Mouse (Mus musculus) myocyte (in vitro differentiated cells): ENCODE measurements around the gene Pde1c. TPM values are rescaled to one million over a fixed set of nuclear protein-coding genes. Genes with fewer than 3 reads are reported as not detected.

ENCODE experiments used
- H3K27me3 ChIP-seq: one replicate; pipeline ENCODE4 v1.6.1; 2011; ENCODE audit not compliant: control insufficient read depth, insufficient read depth, insufficient read length
- H3K36me3 ChIP-seq: one replicate; pipeline ENCODE4 v1.6.1; 2011; ENCODE audit not compliant: control insufficient read depth, insufficient read depth
- H3K4me2 ChIP-seq: one replicate; pipeline ENCODE4 v1.6.1; 2011; ENCODE audit warnings: low read depth, control low read depth
- H3K4me3 ChIP-seq: one replicate; pipeline ENCODE4 v1.5.1; 2011; ENCODE audit warnings: mild to moderate bottlenecking, control low read depth, moderate library complexity
- H3K79me2 ChIP-seq: one replicate; pipeline ENCODE4 v1.6.1; 2011; ENCODE audit not compliant: control insufficient read depth, insufficient read depth
- H3ac ChIP-seq: one replicate; pipeline ENCODE4 v1.6.1; 2011; ENCODE audit not compliant: control insufficient read depth, insufficient read length
- CEBPB ChIP-seq: IDR thresholded peaks from 2 replicates; pipeline ENCODE4 v1.6.1; 2011; ENCODE audit warnings: mild to moderate bottlenecking, moderate library complexity; ENCODE audit not compliant: poor library complexity, insufficient read depth, severe bottlenecking
- E2F4 ChIP-seq: IDR thresholded peaks from one replicate; pipeline ENCODE4 v1.6.1; 2011; ENCODE audit warnings: mild to moderate bottlenecking, control low read depth, moderate library complexity; ENCODE audit not compliant: insufficient read depth
- MAX ChIP-seq: IDR thresholded peaks from one replicate; pipeline ENCODE4 v1.6.1; 2011; ENCODE audit warnings: low read depth, mild to moderate bottlenecking, control low read depth
- MYOD1 ChIP-seq, 3 experiments: IDR thresholded peaks; one replicate each; pipeline ENCODE4 v1.6.1; 2011; ENCODE audit warnings: control low read depth in 2 of 3, low read depth in 2 of 3, mild to moderate bottlenecking in 2 of 3, moderate library complexity in 1 of 3; ENCODE audit not compliant: insufficient read length in 2 of 3, control insufficient read depth in 1 of 3
- MYOG ChIP-seq, 3 experiments: IDR thresholded peaks; one replicate each; pipeline ENCODE4 v1.6.1; 2011; ENCODE audit warnings: control low read depth in 2 of 3, low read depth in 2 of 3, mild to moderate bottlenecking in 2 of 3; ENCODE audit not compliant: insufficient read length in 2 of 3, control insufficient read depth in 1 of 3, insufficient read depth in 1 of 3
- POLR2A ChIP-seq: IDR thresholded peaks from one replicate; pipeline ENCODE4 v1.6.1; 2011; ENCODE audit warnings: low read depth, mild to moderate bottlenecking, control low read depth, moderate library complexity; ENCODE audit not compliant: insufficient read length
- POLR2AphosphoS2 ChIP-seq: IDR thresholded peaks from one replicate; pipeline ENCODE4 v1.6.1; 2011; ENCODE audit warnings: low read depth, control low read depth; ENCODE audit not compliant: insufficient read length
- REST ChIP-seq: IDR thresholded peaks from one replicate; pipeline ENCODE4 v1.6.1; 2011; ENCODE audit warnings: mild to moderate bottlenecking, control low read depth, moderate library complexity; ENCODE audit not compliant: insufficient read depth, insufficient read length
- SRF ChIP-seq: IDR thresholded peaks from one replicate; pipeline ENCODE4 v1.6.1; 2011; ENCODE audit warnings: low read depth; ENCODE audit not compliant: control insufficient read depth, insufficient read length
- TCF12 ChIP-seq: IDR thresholded peaks from one replicate; pipeline ENCODE4 v1.6.1; 2011; ENCODE audit warnings: mild to moderate bottlenecking, control low read depth; ENCODE audit not compliant: poor library complexity, insufficient read depth, severe bottlenecking
- TCF3 ChIP-seq: IDR thresholded peaks from one replicate; pipeline ENCODE4 v1.6.1; 2011; ENCODE audit warnings: low read depth, control low read depth; ENCODE audit not compliant: insufficient read length
- USF1 ChIP-seq: IDR thresholded peaks from one replicate; pipeline ENCODE4 v1.6.1; 2011; ENCODE audit warnings: low read depth, mild to moderate bottlenecking, control low read depth, moderate library complexity
- polyA plus RNA-seq: library from polyadenylated mRNA; unstranded; fragments of >200 nt; fragmentation: generic; extraction: Trizol; gene quantifications from one replicate; pipeline ENCODE4 v1.2.1, GENCODE M21; 2012; ENCODE audit warnings: missing spikeins

The Pde1c gene
- polyA plus RNA-seq, 1 experiment = 0.41 TPM

DNA sequence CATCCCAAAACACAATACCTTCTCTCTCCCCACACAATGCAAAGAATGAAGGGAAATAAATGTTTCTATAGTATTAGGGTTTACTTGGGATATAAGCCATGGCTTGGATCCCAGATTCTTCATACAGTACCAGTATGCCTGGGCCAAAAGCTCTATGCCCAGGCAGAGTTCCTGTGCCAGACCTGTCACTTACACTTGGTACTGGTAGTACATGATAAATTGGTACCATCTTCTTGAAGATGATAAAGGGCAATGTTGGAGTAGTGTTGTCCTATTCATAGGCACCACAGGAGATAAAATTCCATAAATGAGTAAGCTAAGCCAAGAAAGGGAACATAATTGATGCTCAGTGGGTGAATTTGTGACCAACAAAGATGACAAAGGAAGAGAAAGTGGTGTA is 258.6 kb downstream of the Pde1c start:
- TF ChIP-seq TCF12 = no peak
- no peak for TF ChIP-seq MYOG (IDR thresholded peaks at IDR 0.05; ENCODE audit: control insufficient read depth in 1 of 3, insufficient read depth in 1 of 3, insufficient read length in 2 of 3, low read depth in 2 of 3)
- no peak for TF ChIP-seq REST
- no peak for TF ChIP-seq TCF3
- no peak for TF ChIP-seq MYOD1 (IDR thresholded peaks at IDR 0.05; ENCODE audit: control insufficient read depth in 1 of 3, insufficient read length in 2 of 3, low read depth in 2 of 3)
- TF ChIP-seq USF1 = no peak
- Histone ChIP-seq H3K27me3 (no peaks in the 10 kb centered on the region), H3ac (no peak overlapping the region), H3K36me3 (no peaks in the 10 kb centered on the region), H3K79me2 (no peaks in the 10 kb centered on the region), H3K4me3 (no peak overlapping the region), H3K4me2 (no peak overlapping the region)

DNA sequence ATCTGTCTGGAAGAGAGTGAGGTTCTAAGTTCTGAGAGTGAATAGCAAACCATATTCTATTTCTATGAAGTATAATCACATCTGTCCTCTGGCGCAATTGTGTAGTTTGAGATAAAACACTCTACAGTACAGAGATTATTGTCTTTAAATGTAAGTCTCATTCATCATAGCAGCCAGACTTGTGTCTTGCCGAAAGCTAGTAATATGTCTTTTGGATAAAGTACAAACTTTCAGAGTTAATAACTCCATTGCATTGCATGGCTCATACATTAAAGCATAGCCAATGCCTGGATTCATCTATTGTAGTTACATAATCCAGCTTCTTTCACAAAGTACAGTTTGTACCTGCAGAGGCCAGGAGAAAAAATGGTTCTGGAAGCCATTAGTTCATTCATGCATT is 262.8 kb downstream of the Pde1c start:
- Histone ChIP-seq H3ac (no peak overlapping the region), H3K27me3 (no peaks in the 10 kb centered on the region), H3K36me3 (no peaks in the 10 kb centered on the region), H3K4me2 (no peak overlapping the region), H3K79me2 (no peaks in the 10 kb centered on the region), H3K4me3 (no peak overlapping the region)
- TF ChIP-seq USF1 (no peak), MYOD1 (IDR thresholded peaks at IDR 0.05; ENCODE audit: control insufficient read depth in 1 of 3, insufficient read length in 2 of 3, low read depth in 2 of 3) (no peak), MAX (no peak)

DNA sequence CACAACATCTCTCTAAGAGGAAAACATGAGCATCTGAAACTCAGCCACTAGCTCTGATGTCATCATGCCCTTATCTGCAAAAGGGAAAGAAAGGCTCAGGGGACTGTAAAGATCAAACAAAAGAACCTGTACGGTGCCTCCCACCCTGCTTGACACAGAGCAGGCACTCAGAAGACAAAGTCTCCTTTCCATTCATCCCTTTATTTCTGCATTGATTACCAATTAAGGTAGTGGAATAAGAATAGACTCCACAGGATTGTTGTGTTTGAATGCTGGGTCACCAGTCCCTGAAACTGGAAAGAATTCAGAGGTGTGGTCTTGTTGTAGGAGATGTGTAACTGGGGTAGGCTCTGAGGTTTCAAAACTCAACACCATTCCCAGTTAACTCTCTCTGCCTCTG is 276.7 kb downstream of the Pde1c start:
- no peaks in the 10 kb centered on the region for H3K36me3 ChIP-seq
- H3K4me2 ChIP-seq = no peak overlapping the region
- no peak for TF ChIP-seq TCF12
- TF ChIP-seq MAX = no peak
- TF ChIP-seq MYOD1 (IDR thresholded peaks at IDR 0.05; ENCODE audit: control insufficient read depth in 1 of 3, insufficient read length in 2 of 3, low read depth in 2 of 3) = no peak
- TF ChIP-seq REST = no peak
- no peak for TF ChIP-seq POLR2AphosphoS2
- no peak for TF ChIP-seq CEBPB
- no peak for TF ChIP-seq MYOG (IDR thresholded peaks at IDR 0.05; ENCODE audit: control insufficient read depth in 1 of 3, insufficient read depth in 1 of 3, insufficient read length in 2 of 3, low read depth in 2 of 3)
- TF ChIP-seq E2F4 = no peak
- no peak for TF ChIP-seq USF1
- TF ChIP-seq SRF = no peak
- TF ChIP-seq POLR2A = no peak
- no peak for TF ChIP-seq TCF3
- no peaks in the 10 kb centered on the region for H3K27me3 ChIP-seq
- no peaks in the 10 kb centered on the region for H3K79me2 ChIP-seq
- H3ac ChIP-seq = no peak overlapping the region
- no peak overlapping the region for H3K4me3 ChIP-seq

DNA sequence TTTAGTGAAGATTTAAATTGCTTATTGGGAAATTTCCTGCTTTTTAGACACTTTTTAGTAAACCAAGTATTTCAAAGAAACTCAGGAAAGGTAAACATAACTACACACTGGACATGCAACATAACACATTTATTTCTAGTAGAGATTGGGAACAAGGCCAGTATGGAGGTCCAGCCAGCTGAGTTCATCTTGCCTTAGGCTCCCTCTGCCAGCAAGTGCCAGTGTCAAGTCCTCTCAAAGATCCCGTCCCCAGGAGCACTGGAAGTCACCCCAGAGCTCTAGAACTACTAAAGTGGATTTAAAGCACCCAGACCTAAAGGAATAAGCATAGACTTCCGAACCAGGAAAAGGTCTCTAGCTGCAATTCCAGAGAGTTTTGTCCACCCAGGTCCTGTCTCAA is 279.6 kb downstream of the Pde1c start:
- no peak for TF ChIP-seq E2F4
- no peak for TF ChIP-seq REST
- TF ChIP-seq TCF12 = no peak
- no peak for TF ChIP-seq USF1
- TF ChIP-seq POLR2A = no peak
- no peak for TF ChIP-seq CEBPB
- no peak for TF ChIP-seq POLR2AphosphoS2
- no peak for TF ChIP-seq MAX
- TF ChIP-seq TCF3 = no peak
- TF ChIP-seq SRF = no peak
- no peak for TF ChIP-seq MYOG (IDR thresholded peaks at IDR 0.05; ENCODE audit: control insufficient read depth in 1 of 3, insufficient read depth in 1 of 3, insufficient read length in 2 of 3, low read depth in 2 of 3)
- TF ChIP-seq MYOD1 (IDR thresholded peaks at IDR 0.05; ENCODE audit: control insufficient read depth in 1 of 3, insufficient read length in 2 of 3, low read depth in 2 of 3) = no peak
- Histone ChIP-seq H3K79me2 (no peaks in the 10 kb centered on the region), H3ac (no peak overlapping the region), H3K4me2 (no peak overlapping the region), H3K27me3 (no peaks in the 10 kb centered on the region), H3K36me3 (no peaks in the 10 kb centered on the region), H3K4me3 (no peak overlapping the region)

DNA sequence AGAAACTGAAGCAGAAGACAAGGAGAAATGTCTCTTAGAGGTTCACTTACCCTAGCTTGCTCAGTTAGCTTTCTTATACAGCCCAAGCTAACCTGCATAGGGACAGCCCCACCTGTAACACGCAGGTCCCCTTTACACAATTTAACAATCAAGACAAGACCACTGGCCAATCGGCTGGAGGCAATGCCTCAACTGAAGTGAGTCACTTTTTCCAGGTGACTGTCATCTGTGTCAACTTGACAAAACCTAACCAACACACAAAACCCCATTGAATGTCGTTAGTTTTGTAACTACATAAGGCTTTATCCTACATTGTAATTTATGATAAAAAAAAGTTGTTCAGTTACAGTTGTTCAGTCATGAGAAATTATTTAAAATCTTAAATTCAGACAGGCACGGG is 284.1 kb downstream of the Pde1c start:
- no peak for TF ChIP-seq CEBPB
- TF ChIP-seq REST = no peak
- no peak for TF ChIP-seq POLR2A
- no peak for TF ChIP-seq E2F4
- TF ChIP-seq MYOD1 (IDR thresholded peaks at IDR 0.05; ENCODE audit: control insufficient read depth in 1 of 3, insufficient read length in 2 of 3, low read depth in 2 of 3) = no peak
- TF ChIP-seq MAX = no peak
- TF ChIP-seq USF1 = no peak
- no peak for TF ChIP-seq MYOG (IDR thresholded peaks at IDR 0.05; ENCODE audit: control insufficient read depth in 1 of 3, insufficient read depth in 1 of 3, insufficient read length in 2 of 3, low read depth in 2 of 3)
- TF ChIP-seq TCF12 = no peak
- no peak for TF ChIP-seq TCF3
- no peak for TF ChIP-seq POLR2AphosphoS2
- TF ChIP-seq SRF = no peak
- Histone ChIP-seq H3K27me3 (no peaks in the 10 kb centered on the region), H3K4me3 (no peak overlapping the region), H3K4me2 (no peak overlapping the region), H3K36me3 (no peaks in the 10 kb centered on the region), H3K79me2 (no peaks in the 10 kb centered on the region), H3ac (no peak overlapping the region)
